8 mouse cellular contexts compared by ENCODE assay signal in genomic region chr7:116237157-116237981, GRCm38 (mm10).
DNase-seq lines count a peak whose midpoint lies in the region; ATAC-seq and TF ChIP-seq lines count a peak whose summit lies in the region.

No protein-coding gene starts in this region.

- peak overlapping the region; percentile 65 for H3K9ac ChIP-seq in heart, embryonic 15.5 days

- no peak for TF ChIP-seq POLR2A in testis, adult 2 months (IDR thresholded peaks at IDR 0.05; ENCODE audit: control insufficient read depth, low read depth, low read length)

- peak overlapping the region; percentile 65 for H3K4me3 ChIP-seq in layer of hippocampus, adult 2 months
- peak overlapping the region; percentile 59 for H3K4me3 ChIP-seq in heart, embryonic 15.5 days
- peak overlapping the region; percentile 28 for H3K4me3 ChIP-seq in testis, adult 2 months (ENCODE audit: control insufficient read depth, low read depth, low read length)

- under 1% methylated on average over 69 of the region's 69 CpGs for WGBS in heart, embryonic 15.5 days

- H3K4me2 ChIP-seq in heart, embryonic 15.5 days, result peak overlapping the region; percentile 85

- peak; percentile 89 for ATAC-seq in heart, embryonic 15.5 days (replicated peaks; ENCODE audit: insufficient number of reproducible peaks, insufficient read depth, low FRiP score, low read depth)
- ATAC-seq in erythroid progenitor cell, adult 5-6 weeks (replicated peaks; ENCODE audit: low FRiP score, poor library complexity, severe bottlenecking), result no peak

- peak overlapping the region; percentile 83 for H3K27ac ChIP-seq in layer of hippocampus, adult 2 months
- H3K27ac ChIP-seq in heart, embryonic 15.5 days, result peak overlapping the region; percentile 91
- H3K27ac ChIP-seq in testis, adult 2 months (ENCODE audit: control insufficient read depth, insufficient read depth, low read depth, low read length), result no peak overlapping the region

- H3K9me3 ChIP-seq in heart, embryonic 15.5 days (replicated peaks), result no peaks in the 10 kb centered on the region

- H3K4me1 ChIP-seq in heart, embryonic 15.5 days (replicated peaks), result peaks cover 68% of the 10 kb centered on the region
- H3K4me1 ChIP-seq in testis, adult 2 months (ENCODE audit: control insufficient read depth, insufficient read depth, low read length), result peaks cover 10% of the 10 kb centered on the region

- TF ChIP-seq CTCF in layer of hippocampus, adult 2 months (conservative IDR thresholded peaks at IDR 0.05), result no peak
- no peak for TF ChIP-seq CTCF in testis, adult 2 months (IDR thresholded peaks at IDR 0.05; ENCODE audit: control insufficient read depth, insufficient read depth, insufficient replicate concordance, low read depth, low read length)

- H3K27me3 ChIP-seq in heart, embryonic 15.5 days, result no peaks in the 10 kb centered on the region; the same call in 1 of the 2 replicates
- no peaks in the 10 kb centered on the region for H3K27me3 ChIP-seq in testis, adult 2 months (ENCODE audit: control insufficient read depth, insufficient read depth, low read length)

- H3K36me3 ChIP-seq in heart, embryonic 15.5 days, result no peaks in the 10 kb centered on the region
- H3K36me3 ChIP-seq in testis, adult 2 months (ENCODE audit: control insufficient read depth, insufficient read depth, low read length), result no peaks in the 10 kb centered on the region

- DNase-seq in layer of hippocampus, adult 2 months (ENCODE audit: low spot score in 2 of 2), result no peak
- no peak for DNase-seq in layer of hippocampus, postnatal 36 days
- peak; percentile 58 for DNase-seq in embryo, embryonic 10.5 days (ENCODE audit: low spot score)
- peak; percentile 83 for DNase-seq in kidney, postnatal 10 days
- DNase-seq in lung, postnatal 25 days (ENCODE audit: low spot score), result peak; percentile 28

Comparison
In these comparisons a context has a peak if more than half of its experiments do, and no peak if none do; other contexts are left out.
1. DNase-seq: peak in embryo, embryonic 10.5 days (single experiment), kidney, postnatal 10 days (single experiment) and lung, postnatal 25 days (single experiment); none in layer of hippocampus, adult 2 months (0 of 2) and layer of hippocampus, postnatal 36 days (0 of 2).
2. Peak in every context shown above with its lines, with median percentiles within 50 percentile points of each other: H3K4me3 ChIP-seq.